In genomic region chr7:83549951-83550407, GRCm38 (mm10) we compare ENCODE assay signal across 8 mouse cellular contexts. TPM values are rescaled to one million over a fixed set of nuclear protein-coding genes. Genes with fewer than 3 reads are reported as not detected.
DNase-seq lines count a peak whose midpoint lies in the region; ATAC-seq and TF ChIP-seq lines count a peak whose summit lies in the region.

No protein-coding gene starts in this region.

- H3K27ac ChIP-seq in heart, embryonic 15.5 days: no peak overlapping the region
- H3K27ac ChIP-seq in limb, embryonic 14.5 days (replicated peaks; ENCODE audit: low read depth, low read length): no peak overlapping the region

- H3K4me1 ChIP-seq in heart, embryonic 15.5 days (replicated peaks): peaks cover 4% of the 10 kb centered on the region; the same call in 1 of the 2 replicates
- peaks cover 14% of the 10 kb centered on the region for H3K4me1 ChIP-seq in limb, embryonic 14.5 days (ENCODE audit: control insufficient read depth, insufficient read depth, low read length)

- 32% methylated on average over 5 of the region's 5 CpGs for WGBS in heart, embryonic 15.5 days
- 53% methylated on average over 5 of the region's 5 CpGs for WGBS in limb, embryonic 14.5 days

- no peaks in the 10 kb centered on the region for H3K9me3 ChIP-seq in heart, embryonic 15.5 days (replicated peaks)
- H3K9me3 ChIP-seq in limb, embryonic 14.5 days (ENCODE audit: control insufficient read depth, low read length): no peaks in the 10 kb centered on the region

- peaks cover 5% of the 10 kb centered on the region; the same call in 1 of the 2 replicates for H3K27me3 ChIP-seq in heart, embryonic 15.5 days
- no peaks in the 10 kb centered on the region for H3K27me3 ChIP-seq in limb, embryonic 14.5 days (ENCODE audit: control insufficient read depth, insufficient read depth, low read length)
- no peaks in the 10 kb centered on the region for H3K27me3 ChIP-seq in splenic B cell, adult 2 months (ENCODE audit: control insufficient read depth, insufficient read depth, low read length, poor library complexity, severe bottlenecking)

- H3K4me2 ChIP-seq in heart, embryonic 15.5 days: peak overlapping the region; percentile 54
- H3K4me2 ChIP-seq in limb, embryonic 14.5 days (replicated peaks; ENCODE audit: low read depth, low read length, severe bottlenecking): 0 out of 2 replicates have a peak overlapping the region, but pooled peaks have one; percentile 15

- 0 out of 2 replicates have a peak overlapping the region, but pooled peaks have one; percentile 17 for H3K9ac ChIP-seq in heart, embryonic 15.5 days
- no peak overlapping the region for H3K9ac ChIP-seq in limb, embryonic 14.5 days (ENCODE audit: low read depth, low read length, severe bottlenecking)

- peak; percentile 39 for DNase-seq in gastrocnemius, adult 18-20 months (ENCODE audit: low spot score)
- no peak for DNase-seq in gastrocnemius, adult 8-10 months (ENCODE audit: low spot score in 2 of 2)
- DNase-seq in A20 (ENCODE audit: low read depth, low spot score): peak; percentile 44
- DNase-seq in c-Kit-positive CD71-negative TER-119-negative erythroid progenitor cells, embryonic 14.5 days (ENCODE audit: low read depth): peak; percentile 16
- DNase-seq in limb, embryonic 14.5 days (ENCODE audit: low spot score): peak; percentile 88
- DNase-seq in splenic B cell, adult 2 months (ENCODE audit: low read depth, low spot score): peak; percentile 62
- DNase-seq in natural killer cell, adult 2 months (ENCODE audit: low spot score in 2 of 2): no peak

- H3K36me3 ChIP-seq in heart, embryonic 15.5 days: no peaks in the 10 kb centered on the region
- H3K36me3 ChIP-seq in limb, embryonic 14.5 days (ENCODE audit: control insufficient read depth, insufficient read depth, low read length): no peaks in the 10 kb centered on the region
- no peaks in the 10 kb centered on the region for H3K36me3 ChIP-seq in splenic B cell, adult 2 months (ENCODE audit: control insufficient read depth, insufficient read depth, low read length, poor library complexity, severe bottlenecking)

- ATAC-seq in heart, embryonic 15.5 days (replicated peaks; ENCODE audit: insufficient number of reproducible peaks, insufficient read depth, low FRiP score, low read depth): no peak
- 0 out of 2 replicates have a peak, but pooled peaks have one; percentile 34 for ATAC-seq in limb, embryonic 14.5 days (ENCODE audit: low FRiP score, low read depth)

- TF ChIP-seq POLR2A in limb, embryonic 14.5 days (IDR thresholded peaks at IDR 0.05; ENCODE audit: borderline replicate concordance, extremely low read depth, insufficient read depth, insufficient read length): no peak

- H3K4me3 ChIP-seq in heart, embryonic 15.5 days: peak overlapping the region; percentile 26
- H3K4me3 ChIP-seq in limb, embryonic 14.5 days (replicated peaks; ENCODE audit: low read length): no peak overlapping the region

RNA-seq across cellular contexts. Expression of gene Tmc3, which starts 34.7 kb away (rescaled TPM):
- under 1 TPM; 0.02 to 0.07 TPM for total RNA-seq in gastrocnemius, adult 18-20 months (2021)
- total RNA-seq in gastrocnemius, adult 8-10 months (2022): not detected
- polyA plus RNA-seq in heart, embryonic 15.5 days (2015; fragmentation: Nextera tagmentation; extraction: Ambion mirVana): 0.64 and 2.0 TPM in 2 replicates
- polyA plus RNA-seq in limb, embryonic 14.5 days (2012; rRNA removed): 0.96 and 1.3 TPM in 2 replicates
- polyA plus RNA-seq in limb, embryonic 14.5 days (2014; fragmentation: Nextera tagmentation; extraction: Ambion mirVana): 1.1 and 1.5 TPM in 2 replicates

Comparison
In these comparisons a context has a peak if more than half of its experiments do, and no peak if none do; other contexts are left out.
1. DNase-seq: peak in gastrocnemius, adult 18-20 months (single experiment), A20 (single experiment), c-Kit-positive CD71-negative TER-119-negative erythroid progenitor cells, embryonic 14.5 days (single experiment), limb, embryonic 14.5 days (single experiment) and splenic B cell, adult 2 months (single experiment); none in gastrocnemius, adult 8-10 months (0 of 2) and natural killer cell, adult 2 months (0 of 2).